Mouse (Mus musculus): ENCODE results near the gene Ilkap. TPM values are rescaled to one million over a fixed set of nuclear protein-coding genes. Genes with fewer than 3 reads are reported as not detected.

The Ilkap gene
- polyA plus RNA-seq, 1 experiment = 77.6 TPM

DNA sequence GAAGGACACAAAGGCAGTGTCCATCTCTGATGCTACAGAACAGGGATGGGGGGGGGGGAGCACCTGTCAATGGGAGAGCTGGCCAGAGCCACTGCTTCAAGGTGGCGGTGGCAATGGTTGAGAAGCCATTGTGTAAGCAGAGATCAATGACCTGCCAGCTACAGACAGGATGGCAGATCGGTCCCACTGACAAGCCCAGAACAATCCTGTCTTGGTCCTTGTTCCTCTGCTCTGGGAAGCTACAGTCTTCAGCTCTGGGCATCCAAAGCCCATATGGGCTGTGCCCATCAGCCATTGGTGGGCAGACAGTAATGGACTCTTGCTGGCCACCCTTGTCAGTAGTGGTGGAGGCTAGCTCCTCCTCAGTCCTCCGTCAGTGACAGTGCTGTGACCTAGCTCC lies 43.2 kb upstream of the Ilkap start:
- Histone ChIP-seq H3K27me3 (ENCODE audit: control insufficient read depth, insufficient read depth, insufficient read length) (no peaks in the 10 kb centered on the region), H3K36me3 (ENCODE audit: control insufficient read depth, insufficient read depth) (no peaks in the 10 kb centered on the region), H3K79me2 (ENCODE audit: control insufficient read depth, insufficient read depth) (no peaks in the 10 kb centered on the region), H3ac (ENCODE audit: control insufficient read depth, insufficient read length, low read depth) (no peak overlapping the region), H3K79me3 (ENCODE audit: low read depth) (no peaks in the 10 kb centered on the region), H3K4me3 (ENCODE audit: insufficient read depth, poor library complexity, severe bottlenecking) (no peak overlapping the region)
- TF ChIP-seq CEBPB (IDR thresholded peaks at IDR 0.05; ENCODE audit: low read depth) = no peak
- no peak for TF ChIP-seq USF1 (IDR thresholded peaks at IDR 0.05; ENCODE audit: low read depth)
- no peak for TF ChIP-seq MAX (IDR thresholded peaks at IDR 0.05)
- no peak for TF ChIP-seq MYOG (IDR thresholded peaks at IDR 0.05; ENCODE audit: control insufficient read depth, extremely low read depth, insufficient read length)
- no peak for TF ChIP-seq CTCF (IDR thresholded peaks at IDR 0.05; ENCODE audit: control insufficient read depth, insufficient read depth, insufficient read length)
- no peak for TF ChIP-seq FOSL1 (IDR thresholded peaks at IDR 0.05; ENCODE audit: insufficient read depth, low read length, poor library complexity, severe bottlenecking)
- TF ChIP-seq MYOD1 (IDR thresholded peaks at IDR 0.05; ENCODE audit: control insufficient read depth, insufficient read length, low read depth) = no peak

DNA sequence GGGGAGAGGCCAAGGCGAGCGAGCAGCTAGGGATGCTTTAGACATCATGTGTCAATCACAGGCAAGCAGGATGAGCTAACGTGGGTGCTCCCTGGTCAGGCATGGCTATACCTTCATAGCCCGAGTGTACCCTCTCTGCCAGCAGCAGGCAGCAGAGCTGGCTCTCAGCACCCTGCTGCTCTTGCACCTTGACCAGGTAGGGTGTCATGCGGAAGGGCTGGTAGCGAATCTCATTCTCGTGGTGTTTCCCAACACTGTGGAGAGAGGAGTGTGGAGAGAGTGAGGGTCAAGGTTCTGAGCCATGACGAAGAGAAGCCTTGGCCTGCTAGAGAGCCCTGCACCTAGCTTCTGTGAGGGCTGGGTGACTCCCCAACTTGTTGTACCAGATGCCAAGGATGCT lies 41.2 kb upstream of the Ilkap start:
- TF ChIP-seq FOSL1 (IDR thresholded peaks at IDR 0.05; ENCODE audit: insufficient read depth, low read length, poor library complexity, severe bottlenecking) = no peak
- TF ChIP-seq USF1 (IDR thresholded peaks at IDR 0.05; ENCODE audit: low read depth) = no peak
- TF ChIP-seq CTCF (IDR thresholded peaks at IDR 0.05; ENCODE audit: control insufficient read depth, insufficient read depth, insufficient read length) = no peak
- TF ChIP-seq MYOD1 (IDR thresholded peaks at IDR 0.05; ENCODE audit: control insufficient read depth, insufficient read length, low read depth) = no peak
- no peak for TF ChIP-seq CEBPB (IDR thresholded peaks at IDR 0.05; ENCODE audit: low read depth)
- TF ChIP-seq MYOG (IDR thresholded peaks at IDR 0.05; ENCODE audit: control insufficient read depth, extremely low read depth, insufficient read length) = no peak
- no peak for TF ChIP-seq MAX (IDR thresholded peaks at IDR 0.05)
- H3K27me3 ChIP-seq (ENCODE audit: control insufficient read depth, insufficient read depth, insufficient read length) = no peaks in the 10 kb centered on the region

DNA sequence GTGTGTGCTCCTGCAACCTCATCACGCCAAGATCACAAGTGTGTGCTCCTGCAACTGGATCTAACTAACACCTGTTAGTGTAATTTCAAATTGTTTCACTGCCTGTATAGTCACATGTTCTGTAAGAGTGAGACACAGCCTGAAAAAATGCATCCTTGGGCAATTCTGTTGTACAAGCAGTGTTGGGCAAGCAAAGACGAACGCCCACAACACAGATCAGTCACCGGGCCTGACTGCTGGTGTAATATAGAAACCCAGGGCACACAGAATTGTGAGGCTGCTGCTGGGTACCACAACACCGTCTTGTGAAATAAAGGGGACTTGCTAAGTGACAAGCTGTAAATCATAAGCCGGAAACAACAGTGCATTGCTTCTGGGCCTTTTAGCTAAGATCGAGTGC lies 39.0 kb upstream of the Ilkap start:
- no peaks in the 10 kb centered on the region for H3K36me3 ChIP-seq (ENCODE audit: control insufficient read depth, insufficient read depth)
- no peaks in the 10 kb centered on the region for H3K79me3 ChIP-seq (ENCODE audit: low read depth)
- H3ac ChIP-seq (ENCODE audit: control insufficient read depth, insufficient read length, low read depth) = no peak overlapping the region
- TF ChIP-seq CEBPB (IDR thresholded peaks at IDR 0.05; ENCODE audit: low read depth) (no peak), MYOG (IDR thresholded peaks at IDR 0.05; ENCODE audit: control insufficient read depth, extremely low read depth, insufficient read length) (no peak), FOSL1 (IDR thresholded peaks at IDR 0.05; ENCODE audit: insufficient read depth, low read length, poor library complexity, severe bottlenecking) (no peak), CTCF (IDR thresholded peaks at IDR 0.05; ENCODE audit: control insufficient read depth, insufficient read depth, insufficient read length) (no peak), MAX (IDR thresholded peaks at IDR 0.05) (no peak), MYOD1 (IDR thresholded peaks at IDR 0.05; ENCODE audit: control insufficient read depth, insufficient read length, low read depth) (no peak), USF1 (IDR thresholded peaks at IDR 0.05; ENCODE audit: low read depth) (no peak)
- H3K4me3 ChIP-seq (ENCODE audit: insufficient read depth, poor library complexity, severe bottlenecking) = no peak overlapping the region
- H3K27me3 ChIP-seq (ENCODE audit: control insufficient read depth, insufficient read depth, insufficient read length) = no peaks in the 10 kb centered on the region
- H3K79me2 ChIP-seq (ENCODE audit: control insufficient read depth, insufficient read depth) = no peaks in the 10 kb centered on the region

More for the DNA sequence above, 41.2 kb upstream of the Ilkap start:
- Histone ChIP-seq H3K4me3 (ENCODE audit: insufficient read depth, poor library complexity, severe bottlenecking) (no peak overlapping the region), H3K79me2 (ENCODE audit: control insufficient read depth, insufficient read depth) (no peaks in the 10 kb centered on the region), H3K36me3 (ENCODE audit: control insufficient read depth, insufficient read depth) (no peaks in the 10 kb centered on the region), H3K79me3 (ENCODE audit: low read depth) (no peaks in the 10 kb centered on the region), H3ac (ENCODE audit: control insufficient read depth, insufficient read length, low read depth) (no peak overlapping the region)

GRCm38 (mm10) chr1:91437083-91437400 lies 38.4 kb upstream of the Ilkap start:
- no peak for TF ChIP-seq FOSL1 (IDR thresholded peaks at IDR 0.05; ENCODE audit: insufficient read depth, low read length, poor library complexity, severe bottlenecking)
- no peak for TF ChIP-seq MYOG (IDR thresholded peaks at IDR 0.05; ENCODE audit: control insufficient read depth, extremely low read depth, insufficient read length)
- TF ChIP-seq CEBPB (IDR thresholded peaks at IDR 0.05; ENCODE audit: low read depth) = no peak
- no peak for TF ChIP-seq MYOD1 (IDR thresholded peaks at IDR 0.05; ENCODE audit: control insufficient read depth, insufficient read length, low read depth)
- no peak for TF ChIP-seq USF1 (IDR thresholded peaks at IDR 0.05; ENCODE audit: low read depth)
- no peak for TF ChIP-seq CTCF (IDR thresholded peaks at IDR 0.05; ENCODE audit: control insufficient read depth, insufficient read depth, insufficient read length)
- no peak for TF ChIP-seq MAX (IDR thresholded peaks at IDR 0.05)
- H3K4me3 ChIP-seq (ENCODE audit: insufficient read depth, poor library complexity, severe bottlenecking) = no peak overlapping the region

GRCm38 (mm10) chr1:91436380-91437082 lies 37.9 kb upstream of the Ilkap start:
- TF ChIP-seq MYOG (IDR thresholded peaks at IDR 0.05; ENCODE audit: control insufficient read depth, extremely low read depth, insufficient read length) (no peak), CTCF (IDR thresholded peaks at IDR 0.05; ENCODE audit: control insufficient read depth, insufficient read depth, insufficient read length) (no peak), FOSL1 (IDR thresholded peaks at IDR 0.05; ENCODE audit: insufficient read depth, low read length, poor library complexity, severe bottlenecking) (no peak)
- H3K79me3 ChIP-seq (ENCODE audit: low read depth) = no peaks in the 10 kb centered on the region
- no peaks in the 10 kb centered on the region for H3K79me2 ChIP-seq (ENCODE audit: control insufficient read depth, insufficient read depth)
- H3K4me3 ChIP-seq (ENCODE audit: insufficient read depth, poor library complexity, severe bottlenecking) = no peak overlapping the region
- no peak overlapping the region for H3ac ChIP-seq (ENCODE audit: control insufficient read depth, insufficient read length, low read depth)
- H3K27me3 ChIP-seq (ENCODE audit: control insufficient read depth, insufficient read depth, insufficient read length) = no peaks in the 10 kb centered on the region
- H3K36me3 ChIP-seq (ENCODE audit: control insufficient read depth, insufficient read depth) = no peaks in the 10 kb centered on the region

More at GRCm38 (mm10) chr1:91437083-91437400, 38.4 kb upstream of the Ilkap start:
- H3K79me2 ChIP-seq (ENCODE audit: control insufficient read depth, insufficient read depth) = no peaks in the 10 kb centered on the region
- no peak overlapping the region for H3ac ChIP-seq (ENCODE audit: control insufficient read depth, insufficient read length, low read depth)
- H3K79me3 ChIP-seq (ENCODE audit: low read depth) = no peaks in the 10 kb centered on the region
- H3K36me3 ChIP-seq (ENCODE audit: control insufficient read depth, insufficient read depth) = no peaks in the 10 kb centered on the region
- H3K27me3 ChIP-seq (ENCODE audit: control insufficient read depth, insufficient read depth, insufficient read length) = no peaks in the 10 kb centered on the region
